Mouse (Mus musculus): Measurements from ENCODE around the gene Plekha5.
"Not testable (repeated sequence)": the region's sequence is repeated elsewhere in the genome, so short reads cannot be mapped to it uniquely, and the experiment has no call there.

Plekha5 gene

DNA sequence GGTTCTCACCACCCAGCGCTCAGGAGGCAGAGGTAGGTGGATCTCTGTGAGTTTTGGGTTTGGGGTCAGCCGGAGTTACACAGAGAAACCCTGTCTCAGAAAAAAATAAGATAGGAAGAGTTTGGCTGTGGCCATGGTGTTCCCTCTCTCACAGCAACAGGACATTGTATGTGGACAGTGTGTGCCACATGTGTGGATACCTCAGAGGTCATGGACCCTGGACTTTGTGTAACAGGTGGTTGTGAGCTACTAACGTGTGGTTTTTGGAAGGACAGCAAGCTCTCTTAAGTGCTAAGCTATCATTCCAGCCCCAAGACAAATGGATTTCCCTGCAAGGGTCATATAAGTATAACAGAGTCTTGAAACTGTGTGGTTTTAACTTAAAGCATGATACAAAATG is 151.1 kb downstream of the Plekha5 start:
- in situ Hi-C loops (cut with MboI, MseI) = no loop called here

- in situ Hi-C loops (cut with MboI, MseI) = no loop called here
Measured at GRCm38 (mm10) chr6:140576133-140576532, 152.3 kb downstream of the Plekha5 start.

- in situ Hi-C loops (cut with MboI, MseI) = no loop called here
Measured at GRCm38 (mm10) chr6:140576961-140577821, 153.3 kb downstream of the Plekha5 start.

GRCm38 (mm10) chr6:140577822-140578170 is 153.9 kb downstream of the Plekha5 start:
- in situ Hi-C loops (cut with MboI, MseI) = no loop called here

GRCm38 (mm10) chr6:140578985-140579384 is 155.1 kb downstream of the Plekha5 start:
- in situ Hi-C loops (cut with MboI, MseI) = not testable (repeated sequence)

DNA sequence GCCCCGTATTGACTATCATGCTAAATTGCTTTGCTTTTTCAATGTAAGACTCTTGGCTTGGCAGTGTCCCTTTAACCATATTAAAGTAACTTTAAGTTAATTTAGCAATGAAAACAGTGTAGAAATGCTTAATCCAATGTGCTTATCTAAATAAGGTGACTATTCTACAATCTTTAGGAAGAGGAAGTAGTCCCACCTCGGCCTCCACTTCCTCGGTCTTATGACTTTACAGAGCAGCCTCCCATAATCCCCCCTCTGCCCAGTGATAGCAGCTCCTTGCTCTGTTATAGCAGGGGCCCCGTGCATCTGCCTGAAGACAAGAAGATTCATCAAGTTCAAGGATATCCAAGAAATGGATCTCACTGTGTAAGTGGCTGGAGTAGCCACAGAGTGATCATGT is 156.3 kb downstream of the Plekha5 start:
- in situ Hi-C loops (cut with MboI, MseI) = no loop called here

GRCm38 (mm10) chr6:140586714-140587259 is 162.9 kb downstream of the Plekha5 start:
- in situ Hi-C loops (cut with MboI, MseI) = no loop called here

DNA sequence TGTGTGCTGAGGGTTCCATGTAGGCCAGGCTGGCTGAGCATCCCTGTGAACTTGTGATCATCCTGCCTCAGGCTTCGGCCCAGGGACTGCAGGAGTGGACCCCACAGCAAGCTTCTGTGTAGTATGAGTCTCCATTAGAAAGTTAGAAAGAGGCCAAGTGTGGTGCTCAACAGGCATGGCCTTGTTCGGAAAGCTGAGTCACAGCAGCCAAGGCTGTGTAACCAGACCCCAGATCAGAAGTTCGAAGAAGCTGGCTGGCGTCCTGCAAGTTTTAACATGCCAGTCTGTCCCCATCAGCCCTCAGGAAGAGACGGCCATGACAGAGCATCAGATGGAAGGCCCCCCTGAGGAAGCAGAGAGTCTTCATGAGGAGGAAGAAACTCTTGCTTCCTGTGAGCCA is 167.5 kb downstream of the Plekha5 start:
- in situ Hi-C loops (cut with MboI, MseI) = no loop called here

GRCm38 (mm10) chr6:140592713-140593112 is 168.9 kb downstream of the Plekha5 start:
- in situ Hi-C loops (cut with MboI, MseI) = no loop called here

DNA sequence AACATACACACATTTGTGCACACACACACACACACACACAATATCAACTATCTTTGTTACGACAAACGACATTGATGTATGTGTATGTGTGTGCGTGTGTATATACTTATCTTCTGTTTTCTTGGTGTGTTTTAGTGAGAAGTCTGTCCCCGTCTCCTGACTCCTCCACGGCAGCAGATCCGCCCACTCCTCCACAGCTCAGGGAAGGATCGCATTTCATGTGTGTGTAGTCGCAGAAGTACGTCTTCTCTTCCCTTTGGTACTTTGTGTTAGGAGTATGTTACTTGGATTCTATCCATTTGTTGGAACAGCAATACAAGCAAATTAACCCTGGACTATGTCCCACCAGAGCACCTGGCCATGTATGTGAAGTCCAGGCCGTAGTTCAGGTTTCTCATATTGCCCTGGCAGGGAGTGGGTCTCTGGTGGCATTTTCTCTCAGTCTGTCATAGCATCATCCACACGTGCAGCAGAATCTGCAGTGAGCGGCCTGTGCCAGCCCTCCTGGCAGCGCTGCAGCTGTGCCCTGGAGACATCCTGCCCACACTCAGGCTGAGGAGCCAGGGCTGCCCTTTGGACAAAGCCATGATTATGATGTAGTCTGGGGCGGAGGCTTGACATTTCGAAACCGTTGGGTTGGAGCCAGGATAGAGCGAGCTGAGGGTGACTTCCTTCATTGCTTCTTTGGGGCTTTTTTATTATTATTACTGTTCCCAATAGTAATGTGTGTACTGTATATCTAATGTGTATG is 169.7 kb downstream of the Plekha5 start:
- in situ Hi-C loops (cut with MboI, MseI) = no loop called here

- in situ Hi-C loops (cut with MboI, MseI) = not testable (repeated sequence)
Measured at GRCm38 (mm10) chr6:140595551-140595950, 171.7 kb downstream of the Plekha5 start.

DNA sequence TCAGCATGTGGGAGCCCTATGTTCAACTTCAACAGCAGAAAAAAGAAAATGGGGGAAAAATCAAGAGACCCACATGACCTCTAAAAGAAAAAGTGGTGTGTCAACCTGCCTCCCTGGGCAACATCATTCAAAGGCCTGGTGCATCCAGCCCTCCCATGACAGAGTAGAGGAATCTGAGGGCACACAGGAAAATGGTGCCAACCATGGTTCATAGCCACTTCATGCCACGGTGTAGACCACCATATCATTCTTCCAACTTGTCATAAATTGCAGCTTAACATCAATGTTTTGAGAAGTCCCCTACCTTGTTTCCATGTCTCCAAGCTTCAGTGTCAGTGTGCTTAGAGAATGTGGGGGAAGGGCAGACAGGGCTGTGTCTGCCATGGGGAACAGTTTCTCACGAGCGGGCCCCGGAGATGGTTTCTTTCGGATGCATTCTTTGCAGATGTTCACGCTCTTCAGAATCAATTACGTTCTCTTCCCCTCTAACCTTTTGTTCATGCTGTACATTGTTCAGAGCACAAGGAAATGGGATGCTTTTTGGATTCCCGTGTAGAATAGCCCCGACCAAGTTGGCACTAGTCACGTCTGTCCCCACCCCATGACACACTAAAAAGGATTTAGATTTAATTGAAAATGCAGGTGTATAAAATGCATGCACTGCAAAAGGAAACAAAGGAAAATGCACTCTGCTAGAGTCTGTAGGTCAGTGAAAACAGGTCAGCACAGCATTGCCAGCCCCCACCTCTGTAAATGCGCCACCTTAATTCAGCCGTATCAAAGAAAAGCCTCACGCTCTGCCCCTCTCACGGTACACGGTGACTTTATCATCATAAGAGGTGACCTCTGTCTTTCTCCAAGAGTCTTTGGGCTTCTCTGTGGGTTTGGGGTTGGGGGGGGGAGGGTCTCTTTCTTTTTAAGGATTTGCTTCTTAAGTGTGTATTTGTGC is 173.8 kb downstream of the Plekha5 start:
- in situ Hi-C loops (cut with MboI, MseI) = no loop called here

GRCm38 (mm10) chr6:140598516-140598915 is 174.7 kb downstream of the Plekha5 start:
- in situ Hi-C loops (cut with MboI, MseI) = no loop called here

DNA sequence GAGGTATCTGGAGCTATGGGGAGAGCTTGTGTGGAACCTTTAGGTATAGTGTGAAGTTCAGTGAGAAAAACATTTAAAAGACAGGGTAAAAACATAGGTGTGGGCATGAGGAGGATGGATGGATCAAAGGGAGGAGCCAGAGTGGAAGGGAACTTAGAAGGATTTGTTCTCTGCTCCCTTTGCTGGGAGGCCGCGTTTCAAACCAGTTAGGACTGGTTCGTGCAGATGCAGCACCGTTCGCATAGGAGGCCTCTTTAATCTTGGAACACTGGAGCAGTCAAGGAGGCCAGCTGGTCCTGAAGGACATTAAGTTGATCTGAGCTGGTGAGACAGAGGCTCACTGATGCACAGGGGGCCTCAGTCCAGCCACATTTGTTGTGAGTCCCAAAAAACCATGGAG is 175.5 kb downstream of the Plekha5 start:
- in situ Hi-C loops (cut with MboI, MseI) = no loop called here

GRCm38 (mm10) chr6:140600671-140601070 is 176.8 kb downstream of the Plekha5 start:
- in situ Hi-C loops (cut with MboI, MseI) = not testable (repeated sequence)

- in situ Hi-C loops (cut with MboI, MseI) = no loop called here
Measured at GRCm38 (mm10) chr6:140601175-140601574, 177.3 kb downstream of the Plekha5 start.

- in situ Hi-C loops (cut with MboI, MseI) = no loop called here
Measured at GRCm38 (mm10) chr6:140603228-140603944, 179.5 kb downstream of the Plekha5 start.

- in situ Hi-C loops (cut with MboI, MseI) = not testable (repeated sequence)
Measured at GRCm38 (mm10) chr6:140605173-140605572, 181.3 kb downstream of the Plekha5 start.

- in situ Hi-C loops (cut with MboI, MseI) = no loop called here
Measured at GRCm38 (mm10) chr6:140605732-140606131, 181.9 kb downstream of the Plekha5 start.

DNA sequence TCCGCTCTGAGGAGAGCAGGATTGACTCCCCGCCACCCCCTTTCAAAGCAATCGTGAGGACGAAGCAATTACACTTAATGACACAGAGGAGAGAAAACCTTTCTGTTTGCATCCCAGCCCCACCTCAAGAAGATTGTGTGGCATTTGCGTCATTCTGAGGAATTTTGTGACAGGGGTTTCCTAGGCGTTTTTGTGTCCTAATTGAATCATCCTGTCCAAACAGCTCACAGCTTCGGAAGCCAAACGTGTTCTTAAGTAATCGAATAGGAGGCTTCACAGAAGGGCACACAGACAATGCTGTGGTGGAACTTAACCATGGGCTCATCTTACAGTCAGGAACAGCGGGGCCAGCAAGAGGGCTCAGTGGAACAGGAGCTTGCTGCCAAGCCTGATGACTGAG is 182.7 kb downstream of the Plekha5 start:
- in situ Hi-C loops (cut with MboI, MseI) = no loop called here

GRCm38 (mm10) chr6:140608666-140609065 is 184.8 kb downstream of the Plekha5 start:
- in situ Hi-C loops (cut with MboI, MseI) = no loop called here
